Mouse (Mus musculus) heart, embryonic 15.5 days (tissue): ENCODE measurements around the gene Exoc5. TPM values are rescaled to one million over a fixed set of nuclear protein-coding genes. Genes with fewer than 3 reads are reported as not detected.
A peak's percentile ranks its signal among the peaks of the same experiment; 100 is the strongest.

Experiments used
- ATAC-seq: fragments of 200-750 bp; cut with Nextera tagmentation; replicated peaks from 2 replicates; pipeline ENCODE4 v1.8.0; 2017; ENCODE audit warnings: low read depth, moderate TSS enrichment; ENCODE audit not compliant: insufficient number of reproducible peaks, insufficient read depth, low FRiP score
- H3K27ac ChIP-seq: fragments of 300-500 bp; sonication (generic); 2 replicates; pipeline ENCODE4 v1.5.1; 2015; ENCODE audit warnings: mild to moderate bottlenecking, inconsistent platforms
- H3K27me3 ChIP-seq: fragments of 300-500 bp; sonication (generic); 2 replicates; pipeline ENCODE4 v1.6.1; 2015; ENCODE audit warnings: inconsistent platforms
- H3K36me3 ChIP-seq: fragments of 300-500 bp; sonication (generic); 2 replicates; pipeline ENCODE4 v1.6.1; 2015; ENCODE audit warnings: mild to moderate bottlenecking, inconsistent platforms
- H3K4me1 ChIP-seq: fragments of 300-500 bp; sonication (generic); replicated peaks from 2 replicates; pipeline ENCODE4 v1.6.1; 2015; ENCODE audit warnings: inconsistent platforms
- H3K4me2 ChIP-seq: fragments of 300-500 bp; sonication (generic); 2 replicates; pipeline ENCODE4 v1.6.1; 2015; ENCODE audit warnings: inconsistent platforms, mild to moderate bottlenecking, moderate library complexity
- H3K4me3 ChIP-seq: fragments of 300-500 bp; sonication (generic); 2 replicates; pipeline ENCODE4 v1.5.1; 2015; ENCODE audit warnings: mild to moderate bottlenecking, inconsistent platforms
- H3K9ac ChIP-seq: fragments of 300-500 bp; sonication (generic); 2 replicates; pipeline ENCODE4 v1.6.1; 2015; ENCODE audit warnings: mild to moderate bottlenecking, inconsistent platforms
- H3K9me3 ChIP-seq: fragments of 300-500 bp; sonication (generic); replicated peaks from 2 replicates; pipeline ENCODE4 v1.6.1; 2016; ENCODE audit warnings: inconsistent platforms
- WGBS: fragments of 180-500 bp; shearing (Covaris S2); methylation state at CpG from one replicate; pipeline ENCODE4 v1.1.7; 2015; ENCODE audit warnings: mixed read lengths; 5-methylcytosine and 5-hydroxymethylcytosine counted together
- polyA plus RNA-seq: library from polyadenylated mRNA; unstranded; fragments of >200 nt; fragmentation: Nextera tagmentation; extraction: Ambion mirVana; gene quantifications from 2 replicates; pipeline ENCODE4 v1.2.1, GENCODE M21; 2015

Exoc5 gene
- polyA plus RNA-seq, 1 experiment from 2014 or later = 30.5 TPM

DNA sequence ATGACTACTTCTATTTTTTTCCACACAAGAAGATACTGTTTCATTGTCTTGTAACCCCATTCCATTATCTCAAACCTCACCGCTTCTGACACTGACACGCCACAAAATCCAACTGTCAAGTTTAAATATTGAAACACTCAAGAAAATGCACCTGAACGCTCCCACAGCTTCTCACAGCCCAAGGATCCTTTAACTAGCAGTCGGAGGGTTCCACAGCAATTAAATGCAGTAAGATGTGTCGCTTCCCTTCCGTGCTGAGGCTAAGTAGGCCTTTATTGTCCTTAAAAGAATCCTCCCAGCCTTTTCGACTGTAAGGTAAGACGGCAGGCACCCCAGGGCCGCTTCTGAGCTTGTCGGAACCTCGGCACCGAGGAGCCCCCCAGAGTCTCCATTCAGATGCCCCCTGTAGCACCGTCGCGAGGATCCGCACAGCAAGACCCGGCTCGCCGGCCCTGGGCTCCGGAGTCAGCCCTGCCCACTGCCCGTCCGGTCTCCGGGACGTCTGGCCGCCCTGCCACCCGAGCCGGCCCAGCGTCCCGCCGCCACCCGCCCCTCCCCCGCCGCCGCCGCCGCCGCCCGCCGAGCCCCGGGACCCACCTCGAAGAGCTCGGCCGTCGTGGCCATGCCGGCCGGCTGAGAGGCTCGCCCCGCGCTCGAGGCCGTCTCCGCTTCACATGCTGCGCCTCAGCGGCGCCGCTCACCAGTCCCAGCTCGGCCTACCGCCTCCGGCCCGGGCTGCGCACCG, 752 bp downstream of the Exoc5 start, which contains the start of gene Ap5m1:
Gene Ap5m1 (plus strand): TSS at position 569 of the 745 bp plus-strand sequence.
- peak within 1 kb of the TSS; percentile 92 for H3K9ac ChIP-seq
- H3K9me3 ChIP-seq = no peaks in the 10 kb centered on the region
- peak; percentile 54 for ATAC-seq
- no peaks in the 10 kb centered on the region for H3K27me3 ChIP-seq
- peak within 1 kb of the TSS; percentile 83 for H3K4me3 ChIP-seq
- peak within 1 kb of the TSS; percentile 99 for H3K27ac ChIP-seq
- H3K4me2 ChIP-seq = peak within 1 kb of the TSS; percentile 69
- peaks cover 17% of the 10 kb centered on the region for H3K4me1 ChIP-seq
- WGBS = under 1% methylated on average over 55 of the region's 62 CpGs
- H3K36me3 ChIP-seq = no peaks in the 10 kb centered on the region

DNA sequence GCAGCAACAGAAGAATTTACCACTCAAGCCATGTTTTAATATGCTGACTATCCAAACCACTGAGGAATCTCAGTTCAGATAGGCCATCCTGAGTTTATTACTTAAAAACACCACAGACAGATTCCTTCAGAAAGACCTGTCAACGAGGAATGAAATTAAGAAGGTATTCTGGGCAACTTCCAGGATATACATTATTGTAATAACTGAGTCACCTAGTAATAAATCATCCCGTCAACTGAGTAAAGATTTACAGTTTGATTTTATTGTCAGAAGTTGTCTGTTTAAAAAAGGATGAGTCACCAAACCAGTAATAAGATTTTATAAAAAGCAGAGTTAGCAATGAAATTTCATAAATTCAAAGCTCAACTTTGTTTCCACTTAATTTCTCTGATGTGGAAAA, 2.6 kb downstream of the Exoc5 start:
- H3K27me3 ChIP-seq = no peaks in the 10 kb centered on the region
- ATAC-seq = no peak
- H3K27ac ChIP-seq = no peak overlapping the region
- no peak overlapping the region for H3K4me3 ChIP-seq
- H3K4me2 ChIP-seq = no peak overlapping the region
- no peaks in the 10 kb centered on the region for H3K36me3 ChIP-seq
- WGBS = 60% methylated on average over 2 of the region's 2 CpGs
- H3K9ac ChIP-seq = no peak overlapping the region
- H3K9me3 ChIP-seq = no peaks in the 10 kb centered on the region
- H3K4me1 ChIP-seq = peaks cover 17% of the 10 kb centered on the region

DNA sequence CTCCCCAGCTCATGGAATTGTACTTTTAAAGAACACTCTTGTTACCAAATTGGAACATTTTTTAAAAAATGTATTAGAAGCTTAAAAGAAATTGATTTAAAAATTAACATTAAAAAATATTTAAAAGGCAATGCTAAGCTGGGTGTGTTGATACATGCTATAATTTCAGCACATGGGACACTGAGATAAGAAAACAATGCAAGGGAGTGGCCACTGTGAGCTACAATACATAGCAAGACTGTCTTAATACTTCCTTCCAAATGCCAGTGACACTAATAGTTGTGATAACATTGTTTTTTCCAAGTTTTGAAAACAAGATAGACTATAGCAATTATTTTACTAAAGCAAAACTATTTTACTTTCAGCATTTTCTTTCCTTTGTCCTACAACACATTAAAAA, 17.0 kb downstream of the Exoc5 start:
- H3K4me1 ChIP-seq = no peaks in the 10 kb centered on the region
- no peaks in the 10 kb centered on the region for H3K27me3 ChIP-seq
- H3K9me3 ChIP-seq = no peaks in the 10 kb centered on the region
- H3K4me2 ChIP-seq = no peak overlapping the region
- H3K4me3 ChIP-seq = no peak overlapping the region
- ATAC-seq = no peak
- no peak overlapping the region for H3K9ac ChIP-seq
- no peaks in the 10 kb centered on the region; the same call in none of the 2 replicates for H3K36me3 ChIP-seq
- no peak overlapping the region for H3K27ac ChIP-seq

DNA sequence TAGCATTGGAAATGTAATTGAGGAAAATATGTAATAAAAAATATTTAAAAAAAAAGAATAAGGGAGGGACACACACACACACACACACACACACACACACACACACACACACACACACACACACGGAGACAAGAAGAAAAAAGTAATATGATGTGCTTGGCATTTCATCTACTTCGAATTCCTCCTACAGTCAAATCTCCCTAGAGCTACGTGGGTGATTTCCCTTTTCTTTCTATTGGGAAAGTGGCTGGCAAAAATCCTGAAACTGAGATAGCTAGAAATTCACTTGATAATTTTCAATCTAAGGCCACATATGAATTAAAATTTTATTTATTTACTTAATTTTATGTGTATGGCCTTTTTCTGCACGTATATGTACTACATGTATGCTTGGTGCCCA, 20.8 kb downstream of the Exoc5 start:
- H3K4me1 ChIP-seq = no peaks in the 10 kb centered on the region
- H3K9me3 ChIP-seq = no peaks in the 10 kb centered on the region
- no peak overlapping the region for H3K4me2 ChIP-seq
- H3K27ac ChIP-seq = no peak overlapping the region
- no peaks in the 10 kb centered on the region; the same call in none of the 2 replicates for H3K36me3 ChIP-seq
- no peak for ATAC-seq
- H3K4me3 ChIP-seq = no peak overlapping the region
- whole genome bisulfite sequencing = 89% methylated on average over 3 of the region's 4 CpGs
- no peak overlapping the region for H3K9ac ChIP-seq
- H3K27me3 ChIP-seq = no peaks in the 10 kb centered on the region

DNA sequence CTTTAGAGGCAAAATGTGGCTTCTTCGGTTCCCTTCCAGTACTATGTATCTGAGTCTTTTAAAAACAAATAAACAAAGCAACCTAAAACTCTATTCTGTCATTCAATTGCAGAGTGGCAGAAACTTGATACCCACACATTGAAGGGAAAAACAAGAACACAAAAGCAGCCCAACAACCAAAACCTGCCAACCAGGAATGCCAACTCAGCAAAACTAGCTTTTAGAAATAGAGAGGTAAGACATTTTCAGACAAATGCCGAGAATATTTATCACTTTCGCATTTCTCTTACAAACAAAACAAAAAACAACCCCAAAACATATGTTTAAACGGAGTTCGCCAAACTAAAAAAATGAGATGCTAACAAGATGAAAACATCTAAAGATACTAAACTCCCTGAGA, 37.5 kb downstream of the Exoc5 start:
- H3K9me3 ChIP-seq = no peaks in the 10 kb centered on the region
- no peak overlapping the region for H3K9ac ChIP-seq
- H3K4me2 ChIP-seq = no peak overlapping the region
- H3K4me3 ChIP-seq = no peak overlapping the region
- H3K27ac ChIP-seq = no peak overlapping the region
- peaks cover 23% of the 10 kb centered on the region for H3K36me3 ChIP-seq
- 92% methylated on average over 5 of the region's 5 CpGs for WGBS
- no peaks in the 10 kb centered on the region for H3K27me3 ChIP-seq
- ATAC-seq = no peak
- H3K4me1 ChIP-seq = no peaks in the 10 kb centered on the region

DNA sequence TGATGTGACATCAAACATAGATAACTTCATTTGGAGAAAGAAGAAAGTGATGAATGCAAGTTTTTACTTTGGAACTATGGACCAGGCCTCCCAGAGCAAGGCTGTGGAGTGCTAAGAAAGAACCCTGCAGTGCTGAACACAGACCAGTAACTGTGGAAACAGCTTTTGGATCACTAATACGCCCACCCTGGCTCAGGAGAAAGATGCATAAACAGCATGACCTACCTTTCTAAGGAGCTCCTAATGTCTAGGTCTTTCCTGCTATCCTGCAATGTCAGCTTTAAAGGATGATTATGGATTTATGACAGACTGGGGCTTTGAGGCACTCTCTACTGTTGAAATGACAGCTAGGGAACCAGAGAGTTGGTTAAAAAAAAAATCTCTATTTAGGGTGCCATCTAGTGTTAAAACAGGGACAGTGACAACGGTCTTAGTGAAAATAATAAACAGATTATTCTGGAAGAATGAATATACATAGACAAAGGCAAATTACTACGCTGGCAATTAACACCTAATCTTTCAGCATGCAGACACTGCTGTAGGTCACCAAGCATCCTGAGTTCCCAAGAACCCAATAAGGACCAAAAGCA, 38.6 kb downstream of the Exoc5 start:
- peaks cover 18% of the 10 kb centered on the region for H3K36me3 ChIP-seq

DNA sequence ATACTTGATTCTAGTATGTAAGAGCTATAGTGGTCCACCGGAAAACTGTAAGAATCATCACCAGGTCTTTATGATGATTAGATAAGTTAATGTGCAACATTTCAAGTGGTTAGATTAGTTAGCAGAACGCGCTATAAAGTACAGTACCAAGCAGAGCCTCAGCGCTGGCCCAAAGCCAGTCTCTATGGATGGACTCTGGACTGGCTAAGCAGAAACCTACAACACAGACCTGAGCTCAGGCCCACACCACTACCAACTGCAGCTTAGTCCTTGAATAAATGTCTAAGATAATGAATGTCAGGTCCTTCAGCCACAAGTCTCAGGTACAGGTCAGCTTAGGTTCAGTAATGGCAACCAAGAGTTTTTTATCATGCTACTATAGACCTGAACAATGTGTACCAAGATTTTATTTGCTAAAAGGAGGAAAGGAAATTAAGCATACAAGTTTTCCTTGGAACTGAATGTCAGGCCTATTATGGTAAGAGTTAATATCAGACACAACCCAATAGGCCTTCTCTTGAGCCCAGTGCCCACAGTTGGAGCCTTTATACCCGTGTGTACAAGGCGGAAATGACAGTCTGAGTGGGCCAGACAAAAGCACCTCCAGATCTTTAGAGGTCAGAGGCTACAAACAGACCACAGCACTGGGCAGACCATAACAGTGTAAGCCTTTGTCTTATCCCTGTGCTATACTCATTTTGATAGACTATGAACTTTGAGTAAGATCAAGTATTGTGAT, 39.2 kb downstream of the Exoc5 start:
- Histone ChIP-seq H3K27me3 (no peaks in the 10 kb centered on the region), H3K4me1 (no peaks in the 10 kb centered on the region), H3K27ac (no peak overlapping the region), H3K36me3 (peaks cover 16% of the 10 kb centered on the region), H3K9ac (no peak overlapping the region), H3K4me3 (no peak overlapping the region), H3K4me2 (no peak overlapping the region), H3K9me3 (no peaks in the 10 kb centered on the region)
- ATAC-seq = no peak
- WGBS = 88% methylated on average over 6 of the region's 6 CpGs

More for the DNA sequence above, 38.6 kb downstream of the Exoc5 start:
- 80% methylated on average over 3 of the region's 3 CpGs for WGBS
- ATAC-seq = no peak
- Histone ChIP-seq H3K4me1 (no peaks in the 10 kb centered on the region), H3K9ac (no peak overlapping the region), H3K9me3 (no peaks in the 10 kb centered on the region), H3K27me3 (no peaks in the 10 kb centered on the region), H3K27ac (no peak overlapping the region), H3K4me3 (no peak overlapping the region), H3K4me2 (no peak overlapping the region)

DNA sequence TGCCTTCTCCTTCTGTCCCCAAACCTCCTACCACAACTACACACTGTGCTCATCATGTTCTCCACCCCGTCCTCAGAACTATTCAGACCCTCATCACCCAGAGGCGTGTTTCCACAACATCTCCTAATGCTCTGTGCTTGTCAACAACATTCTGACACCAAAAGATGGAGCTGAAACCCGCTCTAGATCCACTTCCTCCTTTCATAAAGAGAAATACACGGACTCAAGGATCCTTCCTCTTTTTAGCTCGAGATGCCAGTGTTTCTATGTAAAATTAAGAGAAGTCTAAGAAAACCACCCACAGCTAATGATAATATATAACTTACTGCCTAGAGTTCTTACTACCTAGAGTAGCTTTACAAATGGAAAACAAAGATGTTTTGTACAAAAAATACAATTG, 46.7 kb downstream of the Exoc5 start:
- Histone ChIP-seq H3K4me2 (no peak overlapping the region), H3K4me1 (no peaks in the 10 kb centered on the region), H3K27me3 (no peaks in the 10 kb centered on the region), H3K9me3 (no peaks in the 10 kb centered on the region), H3K4me3 (no peak overlapping the region), H3K27ac (no peak overlapping the region), H3K9ac (no peak overlapping the region), H3K36me3 (peaks cover 30% of the 10 kb centered on the region)
- WGBS = 87% methylated on average over 5 of the region's 5 CpGs
- no peak for ATAC-seq

DNA sequence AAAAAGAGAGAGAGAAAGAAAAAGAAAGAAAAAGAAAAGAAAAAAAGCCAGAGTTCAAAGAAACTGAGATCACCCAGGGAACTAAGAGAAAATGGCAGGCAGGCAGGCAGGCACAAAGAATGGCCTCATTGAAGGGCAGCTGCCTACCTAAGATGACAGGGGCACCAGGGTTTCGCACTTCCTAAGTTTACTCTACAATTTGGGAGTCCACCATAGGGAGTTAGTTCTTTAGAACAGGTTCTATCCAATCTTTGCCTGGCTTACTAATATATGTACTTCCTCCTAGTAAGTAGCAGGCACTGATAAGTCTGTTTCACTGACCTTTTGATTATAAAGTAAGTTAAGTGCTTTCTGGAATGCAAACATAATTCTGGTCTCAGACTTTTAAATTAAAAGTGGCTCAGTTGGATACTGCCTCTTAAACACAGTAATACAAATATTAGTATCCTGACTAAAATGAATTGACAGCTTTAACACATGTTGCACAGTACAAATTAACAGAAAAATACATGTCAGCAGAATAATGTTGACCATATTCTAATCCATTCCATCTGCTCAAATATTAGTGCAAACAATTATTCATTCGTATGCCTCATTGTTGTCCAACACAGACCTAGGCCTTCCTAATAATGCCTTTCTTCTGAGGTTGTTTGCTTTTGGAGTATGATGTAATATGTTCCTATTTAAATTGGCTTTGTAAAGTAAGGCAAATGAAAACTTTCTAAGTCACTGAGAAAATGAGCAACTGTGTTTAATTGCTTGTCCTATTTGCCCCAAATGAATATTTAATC, 57.9 kb downstream of the Exoc5 start:
- no peak for ATAC-seq
- no peaks in the 10 kb centered on the region for H3K9me3 ChIP-seq
- no peaks in the 10 kb centered on the region for H3K4me1 ChIP-seq
- H3K27ac ChIP-seq = no peak overlapping the region
- no peaks in the 10 kb centered on the region for H3K36me3 ChIP-seq
- no peak overlapping the region for H3K9ac ChIP-seq
- H3K4me3 ChIP-seq = no peak overlapping the region
- no peak overlapping the region for H3K4me2 ChIP-seq
- H3K27me3 ChIP-seq = no peaks in the 10 kb centered on the region
- WGBS = 87% methylated on average over 2 of the region's 2 CpGs

DNA sequence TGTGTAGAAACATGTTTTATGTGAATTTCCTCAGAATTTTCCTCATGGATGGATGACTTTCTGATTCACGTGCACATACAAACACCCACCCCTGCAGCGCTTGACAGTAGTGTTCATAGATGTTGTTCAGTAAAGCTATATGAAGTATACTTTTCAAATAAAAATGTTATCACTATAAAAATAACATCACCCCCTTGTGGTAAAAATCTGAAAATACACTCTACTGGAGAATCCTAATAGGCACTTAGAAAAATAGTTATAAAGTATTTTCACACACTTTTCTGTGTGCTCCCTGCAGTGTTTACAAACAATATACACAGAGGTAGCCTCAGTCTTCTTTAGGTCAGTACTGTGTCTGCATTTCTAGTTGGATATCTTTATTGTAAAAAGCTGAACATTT, 58.5 kb downstream of the Exoc5 start:
- no peak overlapping the region for H3K27ac ChIP-seq
- H3K4me1 ChIP-seq = no peaks in the 10 kb centered on the region
- no peaks in the 10 kb centered on the region for H3K9me3 ChIP-seq
- 89% methylated on average over 2 of the region's 2 CpGs for WGBS
- no peaks in the 10 kb centered on the region for H3K36me3 ChIP-seq
- H3K4me3 ChIP-seq = no peak overlapping the region
- no peak overlapping the region for H3K4me2 ChIP-seq
- H3K9ac ChIP-seq = no peak overlapping the region
- ATAC-seq = no peak
- no peaks in the 10 kb centered on the region for H3K27me3 ChIP-seq

DNA sequence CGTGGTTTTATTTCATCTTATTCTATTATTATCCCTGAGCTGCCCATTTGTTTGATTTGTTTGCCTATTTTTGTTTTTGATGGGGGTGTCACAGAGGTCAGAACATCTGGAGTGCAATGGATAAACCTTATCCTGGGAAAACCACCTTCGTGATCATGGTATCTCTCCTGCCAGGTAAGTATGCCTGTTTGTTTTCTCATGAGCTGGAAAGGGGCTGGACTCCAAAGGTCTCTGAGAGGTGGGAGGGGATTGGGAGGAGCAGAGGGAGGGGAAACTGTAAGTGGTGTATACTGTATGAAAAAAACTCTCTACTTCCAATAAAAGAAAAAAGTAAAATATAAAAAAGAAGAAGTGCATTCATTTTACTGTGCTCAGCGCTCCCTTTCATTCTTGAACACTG, 64.8 kb downstream of the Exoc5 start:
- H3K27ac ChIP-seq = no peak overlapping the region
- WGBS = 74% methylated on average over 3 of the region's 3 CpGs
- H3K4me2 ChIP-seq = no peak overlapping the region
- no peaks in the 10 kb centered on the region for H3K9me3 ChIP-seq
- H3K27me3 ChIP-seq = no peaks in the 10 kb centered on the region
- H3K4me1 ChIP-seq = no peaks in the 10 kb centered on the region
- ATAC-seq = no peak
- H3K36me3 ChIP-seq = no peaks in the 10 kb centered on the region
- no peak overlapping the region for H3K4me3 ChIP-seq
- H3K9ac ChIP-seq = no peak overlapping the region
